Mouse (Mus musculus): ENCODE results near the gene Syt1.

The Syt1 gene

DNA sequence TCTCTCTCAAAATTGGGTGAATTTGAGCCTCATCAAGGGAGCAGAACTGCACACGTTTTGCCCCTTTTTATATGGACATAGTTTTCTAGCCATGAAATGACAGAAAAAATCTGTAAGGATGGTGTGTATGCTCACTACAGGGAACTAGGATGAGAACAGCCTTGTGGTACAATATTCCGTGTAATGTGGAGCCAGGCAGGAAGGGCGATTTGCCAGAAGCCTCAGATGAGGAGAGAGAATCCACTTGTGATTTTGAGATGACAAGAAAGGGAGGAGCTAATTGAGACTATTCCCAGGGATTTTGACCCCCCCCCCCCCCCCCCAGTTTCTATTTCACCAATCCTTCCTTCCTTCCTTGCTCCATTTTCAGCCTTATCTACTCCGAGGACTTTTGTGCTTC, 431.4 kb downstream of the Syt1 start:
- no peak for DNase-seq (ENCODE audit: low read depth, low spot score)

DNA sequence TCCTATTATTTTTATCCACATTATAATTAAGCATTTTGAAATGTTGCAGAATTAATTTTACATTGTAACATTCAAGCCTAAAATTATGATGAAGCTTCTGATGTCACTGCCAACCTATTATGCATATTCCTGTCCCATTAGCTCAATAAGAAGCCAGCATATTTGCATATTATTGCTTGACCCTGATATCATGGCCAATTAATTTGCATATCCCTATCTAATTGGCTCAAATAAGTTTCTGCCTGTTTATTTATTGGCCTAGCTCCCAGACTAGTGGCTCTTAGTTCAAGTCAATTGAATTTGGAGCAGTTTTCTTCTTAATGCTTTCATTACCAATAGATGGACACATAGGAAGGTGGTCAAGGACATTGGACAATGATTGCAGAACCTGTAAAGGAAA, 433.2 kb downstream of the Syt1 start:
- DNase-seq (ENCODE audit: low read depth, low spot score), result no peak

- DNase-seq (ENCODE audit: low read depth, low spot score), result no peak
Measured at GRCm38 (mm10) chr10:108572764-108573163, 438.0 kb downstream of the Syt1 start.

- DNase-seq (ENCODE audit: low read depth, low spot score), result no peak
Measured at GRCm38 (mm10) chr10:108571104-108571503, 439.7 kb downstream of the Syt1 start.

- DNase-seq (ENCODE audit: low read depth, low spot score), result no peak
Measured at GRCm38 (mm10) chr10:108569568-108570139, 441.1 kb downstream of the Syt1 start.

DNA sequence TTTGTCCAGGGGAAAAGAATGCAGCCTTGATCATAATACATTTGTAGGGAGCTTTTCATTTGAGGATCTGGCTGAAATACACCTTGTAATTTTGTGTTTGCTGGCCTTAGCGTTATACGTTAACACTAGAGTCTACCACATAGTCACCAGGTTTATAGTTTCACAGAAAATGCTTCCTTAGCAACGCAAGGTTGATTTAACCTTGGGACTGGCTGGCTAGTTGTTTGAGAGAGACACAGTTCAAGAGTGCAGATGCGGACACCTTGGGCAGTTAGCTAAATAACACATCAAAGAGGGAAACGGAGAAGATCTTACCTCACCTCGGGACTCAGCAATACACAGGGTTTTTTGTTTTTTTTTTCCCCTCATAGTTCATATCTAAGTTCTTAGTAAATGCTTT, 441.9 kb downstream of the Syt1 start:
- no peak for DNase-seq (ENCODE audit: low read depth, low spot score)

DNA sequence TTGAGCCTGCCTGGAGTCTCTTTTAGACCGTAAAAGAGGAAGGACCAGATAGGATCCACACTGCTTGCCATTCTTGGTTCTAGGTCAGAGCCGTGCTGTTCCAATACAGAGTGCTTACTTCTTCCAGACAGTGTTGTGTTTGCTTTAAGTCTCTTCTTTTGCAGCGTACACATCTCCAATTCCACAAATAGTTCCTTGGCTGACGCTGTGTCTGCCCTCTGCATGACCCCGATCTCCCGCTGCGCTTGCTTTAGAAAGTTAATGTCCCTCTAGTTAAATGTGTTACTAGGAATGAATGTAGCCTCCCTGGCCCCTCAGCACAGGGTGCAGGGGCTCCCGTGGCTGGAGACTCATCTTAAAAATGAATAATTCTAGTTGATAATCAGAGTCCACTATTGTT, 442.6 kb downstream of the Syt1 start:
- DNase-seq (ENCODE audit: low read depth, low spot score), result no peak

- DNase-seq (ENCODE audit: low read depth, low spot score), result no peak
Measured at GRCm38 (mm10) chr10:108567456-108567855, 443.3 kb downstream of the Syt1 start.

- no peak for DNase-seq (ENCODE audit: low read depth, low spot score)
Measured at GRCm38 (mm10) chr10:108559607-108559908, 451.2 kb downstream of the Syt1 start.

- no peak for DNase-seq (ENCODE audit: low read depth, low spot score)
Measured at GRCm38 (mm10) chr10:108558812-108559606, 451.8 kb downstream of the Syt1 start.

DNA sequence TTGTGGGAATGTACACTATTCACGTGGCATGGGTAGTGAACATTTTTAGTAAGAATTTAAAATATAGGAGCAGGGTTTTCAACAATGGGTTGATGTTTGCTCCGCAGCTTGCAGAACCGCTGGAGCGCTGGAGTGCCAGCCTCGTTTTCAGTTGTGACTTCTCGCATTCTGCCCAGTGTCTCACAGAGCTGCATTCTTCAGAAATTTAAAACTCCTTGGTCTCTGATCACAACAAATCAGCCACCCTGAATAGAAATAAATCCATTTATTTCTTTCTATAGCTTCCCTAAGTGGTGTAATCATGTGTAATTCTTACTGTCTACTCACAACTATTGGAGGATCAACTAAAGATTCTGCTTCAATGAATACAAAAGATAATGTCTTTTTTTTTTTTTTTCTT, 458.2 kb downstream of the Syt1 start:
- DNase-seq (ENCODE audit: low read depth, low spot score), result no peak

DNA sequence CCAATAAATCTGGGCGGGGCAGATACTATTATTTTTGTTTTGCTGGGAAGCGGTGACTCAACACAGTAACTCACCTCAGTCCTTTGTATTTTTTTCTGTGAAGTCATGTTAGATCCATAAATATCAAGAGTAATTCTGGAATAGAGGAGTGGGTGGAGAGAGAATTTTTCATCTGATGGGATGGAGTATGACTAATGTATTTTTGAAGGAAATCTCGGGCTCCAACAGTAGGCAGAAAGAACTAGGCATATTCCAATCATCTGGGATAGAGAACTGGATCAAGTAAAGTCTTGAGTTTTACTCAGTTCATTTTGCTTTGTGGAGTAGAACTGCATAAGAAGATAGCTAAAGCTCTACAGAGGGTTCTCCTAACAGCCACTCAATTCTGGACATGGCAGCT, 465.1 kb downstream of the Syt1 start:
- no peak for DNase-seq (ENCODE audit: low read depth, low spot score)

DNA sequence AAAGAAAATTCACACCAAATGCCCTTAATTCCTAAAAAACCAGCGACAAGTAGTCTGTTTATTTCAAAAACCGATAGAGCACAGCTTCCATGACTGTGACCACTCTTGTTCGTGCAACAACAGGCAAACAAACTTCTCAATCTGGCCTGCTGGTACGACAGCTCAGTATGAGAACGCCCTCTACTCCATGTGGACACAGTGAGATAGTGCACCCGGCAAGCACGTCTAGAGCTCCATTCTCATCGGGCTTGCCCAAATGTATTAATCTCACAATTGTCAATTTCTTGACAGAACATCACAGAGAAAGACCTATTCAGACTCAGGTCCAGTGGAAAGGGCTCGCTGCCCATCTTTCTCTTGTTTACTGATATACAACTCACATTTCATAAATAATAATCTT, 469.2 kb downstream of the Syt1 start:
- no peak for DNase-seq (ENCODE audit: low read depth, low spot score)

DNA sequence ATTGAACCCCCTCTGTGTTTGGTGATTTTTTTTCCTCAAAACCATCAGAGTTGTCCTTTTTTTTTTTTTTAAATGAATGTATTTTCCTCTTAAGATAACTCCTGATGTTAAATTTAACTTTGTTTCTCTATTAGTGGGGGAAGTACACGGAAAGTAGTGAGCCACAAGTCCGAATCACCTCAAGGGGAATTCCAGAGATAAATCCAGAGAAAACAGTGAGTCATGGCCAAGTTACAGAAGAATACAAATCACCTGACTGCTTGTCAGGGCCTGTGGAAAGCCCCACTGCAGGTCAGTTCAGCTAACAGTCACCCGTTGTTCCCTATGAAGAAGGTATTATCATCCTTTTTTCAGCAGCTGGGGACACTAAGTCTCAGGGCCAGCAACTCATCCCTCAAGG, 472.2 kb downstream of the Syt1 start:
- DNase-seq (ENCODE audit: low read depth, low spot score), result peak; percentile 91

GRCm38 (mm10) chr10:108537641-108538040, 473.1 kb downstream of the Syt1 start:
- DNase-seq (ENCODE audit: low read depth, low spot score), result peak; percentile 69

GRCm38 (mm10) chr10:108535922-108536321, 474.9 kb downstream of the Syt1 start:
- peak; percentile 37 for DNase-seq (ENCODE audit: low read depth, low spot score)

GRCm38 (mm10) chr10:108534112-108534511, 476.7 kb downstream of the Syt1 start:
- DNase-seq (ENCODE audit: low read depth, low spot score), result peak; percentile 52

GRCm38 (mm10) chr10:108532916-108533315, 477.9 kb downstream of the Syt1 start:
- no peak for DNase-seq (ENCODE audit: low read depth, low spot score)

GRCm38 (mm10) chr10:108532283-108532682, 478.5 kb downstream of the Syt1 start:
- DNase-seq (ENCODE audit: low read depth, low spot score), result no peak

DNA sequence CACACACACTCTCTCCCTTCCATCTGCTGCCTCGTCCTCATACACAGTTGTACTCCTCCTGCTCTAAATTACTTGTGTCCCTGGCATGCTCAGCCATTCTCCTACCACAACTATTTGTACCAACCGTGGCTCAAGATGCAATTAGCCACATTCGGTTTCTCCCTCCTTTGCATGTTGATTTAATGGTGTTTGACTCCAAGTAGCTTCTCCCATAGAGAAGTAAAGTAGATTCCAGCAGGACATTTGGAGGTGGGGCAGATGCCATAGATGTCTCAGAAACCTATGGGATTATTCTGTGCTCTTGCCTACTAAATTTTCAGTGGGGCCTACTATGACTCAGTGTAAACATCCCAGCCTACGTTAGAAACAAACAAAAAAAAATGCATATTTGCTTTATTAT, 479.1 kb downstream of the Syt1 start:
- DNase-seq (ENCODE audit: low read depth, low spot score), result peak; percentile 14

DNA sequence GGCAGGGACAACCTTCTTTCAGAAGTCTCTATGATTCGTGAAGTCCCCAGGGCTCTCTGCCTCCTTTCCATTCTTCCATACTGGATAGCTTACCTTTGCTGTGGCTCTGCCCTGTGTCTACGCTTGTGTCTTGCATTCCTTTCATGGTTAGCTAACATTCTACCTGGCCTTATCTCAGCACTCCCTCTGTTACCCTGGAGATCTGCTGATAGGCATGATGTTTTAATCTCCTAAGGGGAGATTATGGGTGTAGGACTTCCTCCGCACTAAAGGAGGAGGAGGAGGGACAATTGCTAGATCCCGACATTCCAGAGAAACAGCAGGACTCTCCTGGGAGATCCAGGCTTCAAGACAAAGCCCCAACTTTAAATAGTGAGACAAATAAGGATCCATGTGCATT, 479.7 kb downstream of the Syt1 start:
- no peak for DNase-seq (ENCODE audit: low read depth, low spot score)

- DNase-seq (ENCODE audit: low read depth, low spot score), result no peak
Measured at GRCm38 (mm10) chr10:108528338-108528737, 482.4 kb downstream of the Syt1 start.

- no peak for DNase-seq (ENCODE audit: low read depth, low spot score)
Measured at GRCm38 (mm10) chr10:108525506-108525905, 485.3 kb downstream of the Syt1 start.
